In genomic region chr5:64625841-64626298, GRCm38 (mm10) we compare ENCODE assay signal across 11 mouse cellular contexts.
DNase-seq lines count a peak whose midpoint lies in the region; ATAC-seq lines count a peak whose summit lies in the region.
"Had no signal": no experiment of that assay in that cellular context is flagged by ENCODE, and none has a peak within 500 bp of the region (broad histone marks: within the 10 kb centered on the region; RNA-seq: fewer than 3 reads in every experiment).

No protein-coding gene starts in this region.

- no peak for DNase-seq in heart, postnatal 25 days (ENCODE audit: low spot score)
- DNase-seq in CD4-positive helper T cell, adult 2 months (ENCODE audit: low read depth, low spot score), result peak; percentile 51
- no peak for DNase-seq in gastrocnemius, postnatal 25 days
- no peak for DNase-seq in adrenal gland, adult 8-10 months
- DNase-seq in adrenal gland, adult 2 months, result no peak
- DNase-seq: cerebellum, adult 11 months had no signal

- ATAC-seq in heart, embryonic 13.5 days (ENCODE audit: extremely low read depth, insufficient number of reproducible peaks, low FRiP score, low TSS enrichment), result no peak
- peak; percentile 34 for ATAC-seq in inflammation-experienced regulatory T-cells, adult 6 months
- ATAC-seq in megakaryocyte, adult 5-6 weeks (ENCODE audit: poor library complexity, severe bottlenecking), result peak; percentile 36

- H3K36me3 ChIP-seq in heart, embryonic 13.5 days, result no peaks in the 10 kb centered on the region
- H3K36me3 ChIP-seq: heart, embryonic 15.5 days had no signal

- no peaks in the 10 kb centered on the region for H3K9me3 ChIP-seq in heart, embryonic 13.5 days
- H3K9me3 ChIP-seq: heart, embryonic 15.5 days had no signal

- peak overlapping the region; percentile 33; the same call in 1 of the 2 replicates for H3K9ac ChIP-seq in heart, embryonic 13.5 days
- H3K9ac ChIP-seq: heart, embryonic 15.5 days had no signal

- no peak overlapping the region for H3K4me3 ChIP-seq in heart, embryonic 13.5 days
- H3K4me3 ChIP-seq: heart, embryonic 15.5 days; myocyte had no signal

- H3K4me2 ChIP-seq in heart, embryonic 13.5 days, result no peak overlapping the region

- 47% methylated on average over 6 of the region's 6 CpGs for WGBS in heart, embryonic 13.5 days

- H3K27ac ChIP-seq in heart, embryonic 13.5 days (replicated peaks), result no peak overlapping the region
- H3K27ac ChIP-seq: heart, embryonic 15.5 days had no signal

- H3K4me1 ChIP-seq in heart, embryonic 13.5 days, result peaks cover 8% of the 10 kb centered on the region

- H3K27me3 ChIP-seq in heart, embryonic 13.5 days (replicated peaks), result 0 out of 2 replicates have a peak, but pooled peaks cover 3% of the 10 kb centered on the region
- H3K27me3 ChIP-seq: heart, embryonic 15.5 days had no signal

- intact Hi-C loops in heart, postnatal 25 days (cut with DNase I), result no loop called here
